Mouse (Mus musculus): Measurements from ENCODE around the gene Chst4. TPM values are rescaled to one million over a fixed set of nuclear protein-coding genes. Genes with fewer than 3 reads are reported as not detected.
A peak's percentile ranks its signal among the peaks of the same experiment; 100 is the strongest.

Gene Chst4
- not detected in 2 replicates for polyA plus RNA-seq (2016; fragmentation: Nextera tagmentation; extraction: Ambion mirVana)

DNA sequence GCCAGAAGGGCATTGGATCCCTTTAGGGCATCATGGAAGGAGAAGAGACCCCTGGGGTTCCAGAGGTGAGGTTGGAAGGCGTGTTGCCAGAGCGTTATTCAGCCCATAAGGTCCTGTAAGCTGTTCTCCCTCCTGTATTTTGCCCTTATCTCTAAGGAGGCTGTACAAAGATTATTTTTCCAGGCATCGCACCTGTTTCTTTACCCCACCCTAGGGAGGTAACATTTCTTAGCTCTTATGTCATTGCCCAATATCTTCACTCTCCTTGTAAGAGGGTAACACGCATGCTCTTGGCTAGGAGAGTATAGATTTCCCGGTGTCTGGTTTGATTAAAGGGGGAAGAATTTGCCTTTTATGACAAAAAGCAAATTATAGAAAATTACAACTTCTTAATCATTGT lies at the start of gene Chst4:
Chst4 (minus strand) TSS at position 82 of the 400 bp plus-strand sequence.
- Histone ChIP-seq H3K27ac (no peak within 1 kb of the TSS), H3K9ac (no peak within 1 kb of the TSS), H3K36me3 (no peaks in the 10 kb centered on the region), H3K9me3 (no peaks in the 10 kb centered on the region), H3K4me3 (no peak within 1 kb of the TSS), H3K27me3 (replicated peaks) (no peaks in the 10 kb centered on the region), H3K4me1 (no peaks in the 10 kb centered on the region), H3K4me2 (replicated peaks) (no peak within 1 kb of the TSS)
- WGBS, result 89% methylated on average over 5 of the region's 5 CpGs
- no peak for ATAC-seq (ENCODE audit: low FRiP score, low read depth)

DNA sequence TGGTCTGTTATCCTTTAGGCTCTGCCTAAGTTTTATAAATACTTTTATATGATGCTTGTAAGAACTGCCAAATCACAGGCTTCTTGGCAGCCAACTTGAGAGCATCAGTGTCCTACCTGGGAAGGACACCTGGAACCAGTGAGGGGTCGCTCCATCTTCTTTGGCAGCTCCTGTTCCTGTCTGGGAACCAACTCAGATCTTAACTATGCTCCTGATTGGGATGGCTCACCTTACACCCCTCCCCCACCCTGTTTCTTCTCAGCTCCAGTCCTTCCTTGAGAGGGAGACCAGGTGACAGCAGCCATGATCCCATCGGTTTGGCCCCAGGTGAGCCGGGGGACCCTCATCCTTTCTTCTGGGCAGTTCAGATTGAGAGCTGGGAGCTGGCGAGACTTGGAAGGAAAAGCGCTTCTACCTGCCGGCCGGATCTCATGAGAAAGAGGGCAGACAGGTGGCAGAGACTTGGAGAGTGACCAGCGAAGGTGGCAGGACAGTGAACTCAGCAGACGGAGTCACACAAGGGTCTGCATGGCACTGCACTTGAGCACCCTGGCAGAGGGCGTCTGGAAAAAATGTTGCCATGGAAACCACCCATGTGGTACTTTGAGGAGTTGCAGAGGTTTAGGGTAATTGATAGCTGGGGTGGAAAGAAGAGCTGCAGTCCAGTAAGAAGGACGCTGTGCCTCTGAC lies 43.0 kb upstream of the Chst4 start:
- H3K4me3 ChIP-seq, result no peak overlapping the region
- H3K27me3 ChIP-seq (replicated peaks), result no peaks in the 10 kb centered on the region
- ATAC-seq (ENCODE audit: low FRiP score, low read depth), result no peak
- no peak overlapping the region for H3K27ac ChIP-seq
- no peak overlapping the region for H3K9ac ChIP-seq
- peaks cover 8% of the 10 kb centered on the region for H3K4me1 ChIP-seq
- H3K36me3 ChIP-seq, result peaks cover 41% of the 10 kb centered on the region
- no peak overlapping the region for H3K4me2 ChIP-seq (replicated peaks)
- 79% methylated on average over 11 of the region's 11 CpGs for WGBS
- H3K9me3 ChIP-seq, result 0 out of 2 replicates have a peak, but pooled peaks cover 6% of the 10 kb centered on the region

DNA sequence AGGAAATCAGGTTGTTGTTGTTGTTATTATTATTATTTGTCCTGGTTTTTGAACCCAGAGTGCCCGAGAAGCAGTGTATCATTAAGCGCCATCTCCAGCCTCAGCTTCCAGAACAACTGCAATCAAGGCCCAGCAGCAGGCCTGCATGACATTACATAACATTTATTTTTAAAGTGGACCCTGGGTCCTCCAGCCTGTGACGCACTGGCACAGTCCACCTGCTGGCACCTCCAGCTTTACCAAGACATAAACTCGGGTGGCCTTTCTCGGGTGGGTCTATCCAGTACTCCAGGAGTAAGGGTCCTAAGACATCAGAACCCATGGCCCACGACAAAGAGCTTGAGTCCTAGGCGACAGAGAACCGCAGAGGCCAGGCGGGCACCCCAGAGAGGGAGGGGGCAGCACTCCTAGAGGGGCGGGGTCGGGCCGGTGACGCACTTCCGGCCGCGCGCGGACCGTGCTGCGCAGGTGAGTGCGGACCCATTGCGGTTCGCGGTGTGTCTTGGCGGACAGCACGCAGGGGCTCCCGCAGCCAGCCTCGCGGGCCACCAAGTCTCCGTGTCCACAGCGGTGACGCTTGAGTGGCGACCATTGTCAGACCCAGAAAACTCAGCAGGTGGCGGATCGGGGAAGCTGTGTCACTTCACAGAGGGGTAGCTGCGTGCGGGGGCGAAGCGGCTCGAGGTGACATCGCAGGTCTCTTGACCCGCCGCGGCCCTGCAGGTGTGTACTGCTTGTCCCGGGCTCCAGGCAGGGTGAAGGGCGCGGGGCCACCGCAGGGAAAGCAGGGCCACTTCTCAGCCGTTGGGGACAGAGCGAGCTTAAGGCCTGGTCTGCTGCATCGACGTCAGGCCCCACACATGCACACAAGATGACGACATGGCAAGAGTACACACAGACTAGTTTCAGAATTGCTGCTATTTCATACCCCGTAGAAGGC lies 40.0 kb upstream of the Chst4 start, which contains the start of gene Zfp612:
Zfp612 (plus strand) TSS at position 465 of the 940 bp plus-strand sequence.
- 7% methylated on average over 54 of the region's 54 CpGs for WGBS
- no peaks in the 10 kb centered on the region for H3K27me3 ChIP-seq (replicated peaks)
- peaks cover 16% of the 10 kb centered on the region for H3K36me3 ChIP-seq
- H3K9ac ChIP-seq, result peak within 1 kb of the TSS; percentile 67
- H3K27ac ChIP-seq, result no peak within 1 kb of the TSS
- H3K4me1 ChIP-seq, result peaks cover 8% of the 10 kb centered on the region
- H3K4me2 ChIP-seq (replicated peaks), result peak within 1 kb of the TSS; percentile 93
- H3K9me3 ChIP-seq, result no peaks in the 10 kb centered on the region
- H3K4me3 ChIP-seq, result peak within 1 kb of the TSS; percentile 65
- ATAC-seq (ENCODE audit: low FRiP score, low read depth), result peak; percentile 95

DNA sequence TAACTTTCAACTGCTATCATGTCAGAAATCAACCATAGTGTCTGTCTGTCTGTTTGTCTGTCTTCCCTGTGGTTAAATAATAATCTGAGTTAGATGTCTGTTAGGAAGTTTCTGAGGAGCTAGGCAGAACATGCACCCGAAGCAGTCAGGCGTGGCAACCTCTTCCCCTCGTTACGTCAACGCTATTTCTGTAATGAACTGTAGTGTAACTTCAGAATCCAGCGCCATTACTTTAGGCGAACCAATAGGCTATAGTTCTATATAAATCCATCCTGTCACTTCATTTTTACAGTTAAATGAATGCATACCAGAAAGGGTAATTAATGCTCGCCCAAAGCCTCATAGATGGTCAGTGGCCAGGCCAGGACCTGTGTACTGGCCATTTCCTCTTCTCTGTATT lies 35.0 kb upstream of the Chst4 start:
- no peak overlapping the region for H3K4me2 ChIP-seq (replicated peaks)
- H3K9ac ChIP-seq, result no peak overlapping the region
- 0 out of 2 replicates have a peak, but pooled peaks cover 3% of the 10 kb centered on the region for H3K4me1 ChIP-seq
- H3K36me3 ChIP-seq, result no peaks in the 10 kb centered on the region
- no peaks in the 10 kb centered on the region for H3K9me3 ChIP-seq
- H3K27me3 ChIP-seq (replicated peaks), result no peaks in the 10 kb centered on the region
- H3K4me3 ChIP-seq, result no peak overlapping the region
- no peak for ATAC-seq (ENCODE audit: low FRiP score, low read depth)
- no peak overlapping the region for H3K27ac ChIP-seq
- WGBS, result 89% methylated on average over 8 of the region's 8 CpGs

GRCm38 (mm10) chr8:110071600-110071999 lies 32.1 kb upstream of the Chst4 start:
- no peaks in the 10 kb centered on the region for H3K27me3 ChIP-seq (replicated peaks)
- no peak for ATAC-seq (ENCODE audit: low FRiP score, low read depth)
- no peak overlapping the region for H3K27ac ChIP-seq
- no peak overlapping the region for H3K4me3 ChIP-seq
- H3K9ac ChIP-seq, result no peak overlapping the region
- H3K9me3 ChIP-seq, result no peaks in the 10 kb centered on the region
- no peaks in the 10 kb centered on the region for H3K36me3 ChIP-seq
- WGBS, result 15% methylated on average over 9 of the region's 9 CpGs
- H3K4me1 ChIP-seq, result no peaks in the 10 kb centered on the region
- H3K4me2 ChIP-seq (replicated peaks), result no peak overlapping the region

DNA sequence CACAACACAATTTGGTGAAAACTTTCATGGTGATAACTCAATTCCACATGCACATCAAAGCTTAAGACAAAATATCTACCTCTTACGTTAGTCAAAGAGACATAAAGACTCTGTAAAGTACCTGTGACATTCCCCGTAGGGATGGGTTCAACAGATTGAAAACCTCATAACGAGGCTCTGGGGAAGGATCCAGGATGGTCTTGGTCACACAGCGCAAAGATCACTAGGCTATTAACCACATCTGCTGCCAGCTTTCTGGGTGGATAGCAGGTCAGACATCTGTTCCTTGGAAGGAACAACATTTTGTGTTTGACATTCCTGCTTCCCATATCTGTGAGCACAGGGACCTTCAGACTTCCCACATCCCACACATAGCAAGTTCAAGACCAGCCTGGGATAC lies 30.2 kb upstream of the Chst4 start:
- Histone ChIP-seq H3K36me3 (no peaks in the 10 kb centered on the region), H3K9ac (no peak overlapping the region), H3K4me1 (no peaks in the 10 kb centered on the region), H3K27ac (no peak overlapping the region), H3K9me3 (no peaks in the 10 kb centered on the region), H3K27me3 (replicated peaks) (no peaks in the 10 kb centered on the region), H3K4me3 (no peak overlapping the region), H3K4me2 (replicated peaks) (no peak overlapping the region)
- no peak for ATAC-seq (ENCODE audit: low FRiP score, low read depth)
- WGBS, result 85% methylated on average over 4 of the region's 4 CpGs

GRCm38 (mm10) chr8:110065676-110066075 lies 26.1 kb upstream of the Chst4 start:
- Histone ChIP-seq H3K4me1 (no peaks in the 10 kb centered on the region), H3K9ac (no peak overlapping the region), H3K9me3 (no peaks in the 10 kb centered on the region), H3K36me3 (no peaks in the 10 kb centered on the region), H3K4me3 (no peak overlapping the region), H3K27me3 (replicated peaks) (no peaks in the 10 kb centered on the region), H3K27ac (no peak overlapping the region), H3K4me2 (replicated peaks) (no peak overlapping the region)
- no peak for ATAC-seq (ENCODE audit: low FRiP score, low read depth)
- 88% methylated on average over 4 of the region's 4 CpGs for WGBS

GRCm38 (mm10) chr8:110064606-110065365 lies 25.2 kb upstream of the Chst4 start:
- Histone ChIP-seq H3K27me3 (replicated peaks) (no peaks in the 10 kb centered on the region), H3K36me3 (no peaks in the 10 kb centered on the region), H3K4me2 (replicated peaks) (no peak overlapping the region), H3K27ac (no peak overlapping the region), H3K9ac (no peak overlapping the region), H3K4me1 (no peaks in the 10 kb centered on the region), H3K4me3 (no peak overlapping the region), H3K9me3 (no peaks in the 10 kb centered on the region)
- no peak for ATAC-seq (ENCODE audit: low FRiP score, low read depth)
- 96% methylated on average over 18 of the region's 18 CpGs for WGBS

DNA sequence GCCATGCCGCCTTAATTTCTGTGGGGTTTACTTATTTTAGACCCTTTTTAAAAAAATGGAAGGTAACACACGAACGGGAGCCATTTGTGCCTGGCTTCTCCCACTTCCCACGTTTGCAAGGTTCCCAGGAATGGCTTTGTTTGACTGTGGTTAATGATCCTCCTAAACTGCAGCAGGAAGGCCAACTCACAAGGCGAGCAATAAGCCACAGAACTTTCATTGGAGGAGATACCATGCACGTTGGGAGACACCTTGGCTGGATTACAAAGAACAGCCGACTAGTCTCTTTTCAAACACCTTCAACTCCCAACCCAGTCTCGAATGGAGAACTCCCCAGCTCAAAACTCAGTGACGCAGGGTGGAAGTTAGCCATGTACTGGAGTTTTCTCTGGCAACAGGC lies 24.6 kb upstream of the Chst4 start:
- Histone ChIP-seq H3K4me3 (no peak overlapping the region), H3K36me3 (no peaks in the 10 kb centered on the region), H3K9me3 (no peaks in the 10 kb centered on the region), H3K27me3 (replicated peaks) (no peaks in the 10 kb centered on the region), H3K4me2 (replicated peaks) (no peak overlapping the region), H3K27ac (no peak overlapping the region), H3K4me1 (no peaks in the 10 kb centered on the region), H3K9ac (no peak overlapping the region)
- no peak for ATAC-seq (ENCODE audit: low FRiP score, low read depth)
- 72% methylated on average over 9 of the region's 9 CpGs for WGBS

DNA sequence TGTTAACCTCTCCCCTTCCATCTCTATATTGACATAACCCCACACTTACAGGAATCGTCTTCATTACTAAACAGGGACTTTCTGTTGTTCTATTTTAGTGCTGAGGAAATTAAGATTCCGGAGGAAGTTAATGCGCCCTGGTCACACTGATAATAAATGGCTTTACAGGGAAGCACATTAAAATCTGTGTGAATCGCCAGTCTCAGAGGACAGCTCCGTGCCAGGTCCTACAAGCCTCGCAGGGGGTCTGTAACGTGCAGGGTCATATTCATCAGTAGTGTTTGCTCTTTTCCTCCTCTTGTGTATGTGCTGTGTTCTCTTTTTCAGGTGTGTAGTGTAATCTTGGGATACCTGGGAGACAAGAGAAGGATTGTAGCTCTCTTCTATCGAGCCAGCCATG lies 18.7 kb upstream of the Chst4 start:
- no peaks in the 10 kb centered on the region for H3K36me3 ChIP-seq
- no peak overlapping the region for H3K9ac ChIP-seq
- no peak for ATAC-seq (ENCODE audit: low FRiP score, low read depth)
- no peaks in the 10 kb centered on the region for H3K27me3 ChIP-seq (replicated peaks)
- no peak overlapping the region for H3K4me2 ChIP-seq (replicated peaks)
- H3K9me3 ChIP-seq, result no peaks in the 10 kb centered on the region
- no peak overlapping the region for H3K4me3 ChIP-seq
- H3K27ac ChIP-seq, result no peak overlapping the region
- WGBS, result 76% methylated on average over 8 of the region's 8 CpGs
- H3K4me1 ChIP-seq, result no peaks in the 10 kb centered on the region

DNA sequence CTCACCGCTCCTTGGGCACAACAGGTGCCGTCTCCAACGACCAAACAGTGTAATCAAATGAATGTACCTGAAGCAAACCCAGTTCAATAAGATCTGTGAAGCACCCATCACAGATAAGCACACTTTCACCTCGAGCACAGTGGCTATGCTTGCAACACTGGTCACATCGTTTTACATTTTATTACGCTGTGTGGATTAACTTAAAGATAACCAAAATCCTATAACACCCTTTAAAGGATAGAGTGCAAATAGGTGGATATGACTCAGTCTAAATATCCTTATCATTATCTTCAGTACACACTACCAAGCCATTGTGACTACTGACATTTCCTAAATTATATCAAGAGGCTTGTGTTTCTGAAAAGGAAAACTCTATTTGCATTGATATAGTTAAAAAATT lies 11.7 kb upstream of the Chst4 start:
- 82% methylated on average over 6 of the region's 6 CpGs for WGBS
- H3K27ac ChIP-seq, result no peak overlapping the region

GRCm38 (mm10) chr8:110040509-110040908 lies 969 bp upstream of the Chst4 start:
- no peak overlapping the region for H3K27ac ChIP-seq
- ATAC-seq (ENCODE audit: low FRiP score, low read depth), result no peak
- no peaks in the 10 kb centered on the region for H3K9me3 ChIP-seq
- no peak overlapping the region for H3K4me3 ChIP-seq
- no peaks in the 10 kb centered on the region for H3K27me3 ChIP-seq (replicated peaks)
- H3K36me3 ChIP-seq, result no peaks in the 10 kb centered on the region
- H3K9ac ChIP-seq, result no peak overlapping the region
- no peaks in the 10 kb centered on the region for H3K4me1 ChIP-seq
- H3K4me2 ChIP-seq (replicated peaks), result no peak overlapping the region
- WGBS, result 82% methylated on average over 4 of the region's 4 CpGs

More for the DNA sequence above, 11.7 kb upstream of the Chst4 start:
- Histone ChIP-seq H3K36me3 (no peaks in the 10 kb centered on the region), H3K4me3 (no peak overlapping the region), H3K9me3 (no peaks in the 10 kb centered on the region), H3K4me1 (no peaks in the 10 kb centered on the region), H3K27me3 (replicated peaks) (no peaks in the 10 kb centered on the region), H3K9ac (no peak overlapping the region), H3K4me2 (replicated peaks) (no peak overlapping the region)
- ATAC-seq (ENCODE audit: low FRiP score, low read depth), result no peak

Data from neural tube, embryonic 12.5 days (tissue).